Mouse (Mus musculus): Measurements from ENCODE around the gene S100g. TPM values are rescaled to one million over a fixed set of nuclear protein-coding genes. Genes with fewer than 3 reads are reported as not detected.

The S100g gene
- not detected for total RNA-seq (2022)

GRCm38 (mm10) chrX:162964383-162964782, at the start of gene S100g:
TSS of gene S100g (minus strand) at chrX:162964599.
- DNase-seq (ENCODE audit: low spot score in 2 of 2): no peak

GRCm38 (mm10) chrX:162992121-162992520, 27.7 kb upstream of the S100g start:
- no peak for DNase-seq (ENCODE audit: low spot score in 2 of 2)

GRCm38 (mm10) chrX:162991396-162991795, 27.0 kb upstream of the S100g start:
- no peak for DNase-seq (ENCODE audit: low spot score in 2 of 2)

- no peak for DNase-seq (ENCODE audit: low spot score in 2 of 2)
These were observed 22.6 kb upstream of the S100g start for GRCm38 (mm10) chrX:162986876-162987495.

GRCm38 (mm10) chrX:162976194-162976593, 11.8 kb upstream of the S100g start:
- no peak for DNase-seq (ENCODE audit: low spot score in 2 of 2)

- DNase-seq (ENCODE audit: low spot score in 2 of 2): no peak
These were observed 3.1 kb upstream of the S100g start for GRCm38 (mm10) chrX:162967456-162967855.

GRCm38 (mm10) chrX:162963840-162964239, 559 bp downstream of the S100g start:
- no peak for DNase-seq (ENCODE audit: low spot score in 2 of 2)

- DNase-seq (ENCODE audit: low spot score in 2 of 2): no peak
These were observed 6.5 kb downstream of the S100g start for GRCm38 (mm10) chrX:162957921-162958320.

- DNase-seq (ENCODE audit: low spot score in 2 of 2): peak; percentile 8 to 43
These were observed 14.5 kb downstream of the S100g start for GRCm38 (mm10) chrX:162949811-162950439.

GRCm38 (mm10) chrX:162942027-162942426, 22.4 kb downstream of the S100g start:
- no peak for DNase-seq (ENCODE audit: low spot score in 2 of 2)

- DNase-seq (ENCODE audit: low spot score in 2 of 2): no peak
These were observed 32.9 kb downstream of the S100g start for GRCm38 (mm10) chrX:162931467-162931866.

GRCm38 (mm10) chrX:162921487-162922125, 42.8 kb downstream of the S100g start:
- no peak for DNase-seq (ENCODE audit: low spot score in 2 of 2)

- peak; percentile 15 to 36 for DNase-seq (ENCODE audit: low spot score in 2 of 2)
These were observed 48.7 kb downstream of the S100g start for GRCm38 (mm10) chrX:162915697-162916096.

GRCm38 (mm10) chrX:162913651-162914050, 50.7 kb downstream of the S100g start:
- no peak for DNase-seq (ENCODE audit: low spot score in 2 of 2)

Other genes starting within 250 kb of the S100g start
- gene Rbbp7, start 204.2 kb downstream of the S100g start, total RNA-seq (2022): 100 to 1,000 TPM; 148 to 170 (median 161) TPM
- 10 to 100 TPM; 18.5 to 26.1 (median 23.3) TPM for gene Txlng, start 135.1 kb downstream of the S100g start, total RNA-seq (2022)
- 10 to 100 TPM; 29.6 to 31.8 (median 30.2) TPM for gene Syap1, start 76.2 kb downstream of the S100g start, total RNA-seq (2022)
- gene Ctps2, start 63.4 kb downstream of the S100g start, total RNA-seq (2022): 10 to 100 TPM; 50.5 to 74.5 (median 68.2) TPM